Mouse (Mus musculus): Measurements from ENCODE around the gene Ttc7b. TPM values are rescaled to one million over a fixed set of nuclear protein-coding genes. Genes with fewer than 3 reads are reported as not detected.

Ttc7b gene
- total RNA-seq (2015; ENCODE audit: low replicate concordance) (3.6 and 13.4 TPM in 2 replicates), total RNA-seq (2017; ENCODE audit: low replicate concordance) (3.0 and 6.2 TPM in 2 replicates)

DNA sequence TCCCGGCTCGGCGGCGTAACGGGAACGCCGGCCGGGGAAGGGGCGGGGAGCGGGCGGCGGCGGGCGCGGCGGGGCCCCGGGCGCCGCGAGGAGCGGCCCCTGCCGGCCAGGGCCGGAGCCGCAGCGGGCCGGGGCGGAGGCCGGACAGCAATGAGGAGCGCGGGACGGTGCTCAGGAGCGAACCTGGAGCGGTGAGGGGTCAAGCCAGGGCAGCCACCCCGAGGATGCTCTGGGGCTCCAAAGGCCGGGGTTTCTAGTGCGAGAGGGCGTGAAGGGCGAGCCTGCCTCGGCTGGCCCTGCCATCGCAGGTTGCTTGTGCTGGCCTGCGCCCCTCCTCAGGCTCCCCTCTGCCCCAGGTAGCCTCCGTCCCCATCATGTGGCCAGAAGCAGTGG lies at the start of gene Ttc7b:
Gene Ttc7b (minus strand): TSS at position 33 of the 393 bp plus-strand sequence.
- ATAC-seq (replicated peaks; ENCODE audit: low FRiP score, poor library complexity, severe bottlenecking): peak; percentile 36; the same call in 1 of the 2 replicates

DNA sequence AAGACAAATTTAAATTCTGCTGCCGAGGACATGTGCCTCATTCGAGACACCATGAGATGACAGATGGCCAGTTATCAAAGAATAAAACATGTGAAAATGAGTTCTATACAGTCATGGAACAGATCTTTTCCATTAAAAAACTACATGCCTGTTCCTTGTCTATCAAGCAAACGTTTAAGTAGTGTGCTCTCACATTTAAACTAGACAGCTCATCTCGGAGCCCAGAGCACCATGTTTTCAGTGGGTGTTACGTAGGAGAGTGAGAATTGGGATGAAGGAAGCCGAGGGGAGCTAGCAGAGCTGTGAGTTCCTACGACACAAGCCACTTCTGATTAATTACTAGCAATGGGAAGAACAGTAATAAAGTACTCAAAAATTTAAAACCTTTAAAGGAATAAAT lies 48.2 kb upstream of the Ttc7b start:
- no peak for ATAC-seq (replicated peaks; ENCODE audit: low FRiP score, poor library complexity, severe bottlenecking)

DNA sequence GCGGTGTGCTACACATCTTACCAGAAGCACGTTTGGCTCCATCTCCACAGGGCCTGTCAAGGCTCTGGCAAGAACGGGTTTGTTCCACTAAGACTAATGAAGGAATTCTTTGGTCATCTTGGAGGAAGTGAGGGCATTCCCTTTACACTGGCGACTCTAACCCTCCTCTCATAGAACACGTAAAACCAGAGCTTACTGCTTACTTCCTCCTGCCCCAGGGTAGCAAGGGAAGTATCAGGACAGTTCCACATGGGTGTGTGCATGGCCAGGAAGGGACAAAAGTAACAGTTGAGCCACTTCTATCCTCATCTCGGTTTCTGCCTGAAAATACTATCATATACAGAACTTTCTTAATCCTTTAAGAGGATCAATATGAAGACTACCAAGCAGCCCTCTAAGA lies 47.5 kb upstream of the Ttc7b start:
- ATAC-seq (replicated peaks; ENCODE audit: low FRiP score, poor library complexity, severe bottlenecking): no peak

DNA sequence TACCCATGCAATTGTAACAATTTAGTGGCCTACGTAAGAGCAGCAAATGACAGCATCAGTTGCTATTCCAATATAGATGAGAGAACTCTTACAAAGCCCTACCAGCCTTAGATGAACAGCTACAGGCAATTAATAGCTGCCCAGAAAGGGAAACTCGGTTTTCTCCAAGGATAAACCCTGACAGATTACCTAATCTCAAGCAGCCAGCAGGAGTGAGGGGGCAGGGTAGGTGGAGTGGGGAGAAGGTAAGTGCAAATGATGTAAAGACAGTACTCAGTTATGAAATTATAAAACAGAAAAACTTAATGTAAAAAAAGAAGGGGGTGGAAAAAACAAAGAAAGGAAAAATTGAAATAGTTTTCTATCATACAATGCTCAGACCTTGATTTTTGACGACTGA lies 47.0 kb upstream of the Ttc7b start:
- no peak for ATAC-seq (replicated peaks; ENCODE audit: low FRiP score, poor library complexity, severe bottlenecking)

DNA sequence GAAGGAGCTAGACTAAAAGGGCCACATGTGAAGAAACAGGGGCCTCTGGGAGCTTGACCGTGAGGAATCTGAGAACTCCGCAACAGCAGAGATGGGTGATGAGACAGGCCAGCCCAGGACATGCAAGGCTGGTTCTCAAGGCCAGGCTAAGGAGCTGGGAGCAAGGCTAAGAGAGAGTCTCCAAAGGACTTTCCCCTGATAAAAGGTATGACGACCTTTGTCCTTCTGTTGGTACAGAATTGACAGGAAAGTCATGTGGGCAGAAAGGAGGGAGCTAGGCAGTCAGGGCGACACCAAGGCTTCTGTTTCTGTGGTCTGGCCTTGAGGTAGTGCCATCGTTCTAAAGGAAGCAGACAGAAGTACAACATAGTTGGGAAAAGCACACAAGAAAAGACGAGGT lies 33.0 kb upstream of the Ttc7b start:
- ATAC-seq (replicated peaks; ENCODE audit: low FRiP score, poor library complexity, severe bottlenecking): no peak

DNA sequence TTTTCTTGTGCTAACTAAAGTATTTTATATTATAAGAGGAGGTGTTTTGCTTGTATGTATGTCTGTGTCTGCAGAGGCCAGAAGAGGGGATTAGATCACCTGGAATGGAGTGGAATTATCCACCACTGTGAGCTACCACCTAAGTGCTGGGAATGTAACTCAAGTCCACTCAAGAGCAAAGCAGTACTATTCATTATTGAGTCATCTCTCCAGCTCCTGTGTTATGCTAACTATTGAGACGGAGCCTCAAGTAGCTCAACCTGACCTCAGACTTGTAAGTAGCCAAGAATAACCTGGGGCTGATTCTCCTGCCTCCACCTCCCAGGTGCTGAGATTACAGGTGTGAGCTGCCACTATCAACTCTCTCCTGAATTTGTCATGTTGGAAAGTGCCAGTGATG lies 31.3 kb upstream of the Ttc7b start:
- ATAC-seq (replicated peaks; ENCODE audit: low FRiP score, poor library complexity, severe bottlenecking): no peak

DNA sequence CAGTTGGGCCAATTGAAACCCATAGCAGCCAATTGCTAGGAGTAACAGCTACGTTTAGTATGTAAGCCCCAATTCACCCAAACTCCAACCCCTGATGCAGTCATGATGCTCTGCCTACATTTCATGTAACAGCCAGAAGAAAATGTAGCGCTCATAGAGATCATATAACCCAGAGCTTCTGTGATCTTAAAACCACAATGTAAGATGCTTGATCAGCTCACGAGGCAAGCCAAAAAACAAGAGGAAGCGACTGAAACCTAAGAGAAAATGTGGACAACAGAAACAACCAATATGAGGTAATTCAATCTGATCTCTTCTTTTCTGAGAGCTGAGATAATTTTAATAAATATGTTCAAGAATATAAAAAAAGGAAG lies 23.6 kb upstream of the Ttc7b start:
- no peak for ATAC-seq (replicated peaks; ENCODE audit: low FRiP score, poor library complexity, severe bottlenecking)

DNA sequence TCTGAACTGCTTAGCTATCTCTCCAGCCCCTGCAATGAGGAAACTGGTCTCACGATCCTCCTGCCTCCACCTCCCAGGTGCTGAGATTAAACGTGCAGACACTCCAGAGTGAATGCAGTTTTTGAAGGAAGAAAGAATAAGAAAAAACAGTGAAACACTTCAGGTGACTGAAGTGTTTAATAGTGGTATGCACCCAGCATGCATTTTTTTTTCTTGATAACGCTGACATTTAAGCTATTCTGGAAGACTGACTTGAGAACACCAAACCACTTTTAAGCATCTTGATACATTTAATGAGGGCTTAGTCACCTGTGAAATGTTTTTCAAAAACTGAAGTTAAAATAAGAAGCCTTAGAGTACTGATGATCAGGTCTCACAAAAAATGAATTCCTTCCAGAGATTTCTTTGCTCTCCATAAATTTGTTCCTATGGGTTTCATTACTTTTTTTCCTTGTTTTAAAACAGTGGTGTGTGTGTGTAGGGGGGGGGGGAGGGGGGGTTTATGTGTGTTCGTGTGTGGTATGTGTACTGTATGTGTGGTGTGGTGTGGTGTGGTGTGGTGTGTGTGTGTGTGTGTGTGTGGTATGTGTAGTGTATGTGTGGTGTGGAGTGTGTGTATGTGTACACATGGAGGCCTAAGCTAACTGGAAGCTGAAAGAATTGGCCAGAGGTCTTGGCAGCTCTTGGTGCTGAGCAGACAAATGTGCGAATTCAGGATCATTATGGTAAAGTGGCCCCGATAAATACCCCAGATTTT lies 23.0 kb upstream of the Ttc7b start:
- ATAC-seq (replicated peaks; ENCODE audit: low FRiP score, poor library complexity, severe bottlenecking): no peak

DNA sequence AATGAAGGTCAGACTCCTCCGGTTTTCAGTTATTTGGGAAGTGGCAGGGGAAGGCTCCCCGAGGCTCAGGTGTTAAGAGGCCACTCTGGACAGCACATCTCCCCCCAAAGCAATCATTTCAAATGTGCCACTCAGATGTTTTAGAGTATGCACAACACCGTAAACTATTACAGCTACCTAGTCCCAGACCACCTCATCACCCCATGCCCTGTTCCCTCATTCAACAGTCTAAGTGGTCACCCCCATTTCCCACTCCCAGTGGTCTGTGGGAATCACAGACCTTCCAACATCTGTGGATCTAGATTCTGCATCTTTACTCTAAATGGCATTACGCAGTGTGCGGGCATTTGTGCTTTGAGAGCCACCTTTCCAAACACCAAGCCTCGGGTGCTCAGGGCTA lies 21.9 kb upstream of the Ttc7b start:
- no peak for ATAC-seq (replicated peaks; ENCODE audit: low FRiP score, poor library complexity, severe bottlenecking)

DNA sequence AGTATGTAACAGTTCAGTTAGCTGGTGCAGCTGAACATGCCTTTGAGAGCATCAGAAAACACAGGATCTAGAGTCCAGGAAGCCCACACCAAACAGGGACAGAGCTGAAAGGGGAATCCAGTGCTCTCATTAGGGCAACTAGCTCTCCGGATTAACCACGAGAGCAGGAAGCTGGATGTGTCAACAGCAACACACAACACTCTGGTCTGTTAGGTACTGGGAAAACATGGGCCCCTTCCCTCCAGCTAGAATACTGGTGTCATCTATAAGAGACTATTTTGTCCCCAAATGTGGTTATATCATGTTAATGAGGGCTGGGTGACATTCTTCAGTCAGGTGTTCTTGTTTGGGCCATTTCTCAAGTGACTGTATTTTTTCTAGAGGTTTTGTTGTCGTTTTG lies 21.4 kb upstream of the Ttc7b start:
- ATAC-seq (replicated peaks; ENCODE audit: low FRiP score, poor library complexity, severe bottlenecking): no peak

DNA sequence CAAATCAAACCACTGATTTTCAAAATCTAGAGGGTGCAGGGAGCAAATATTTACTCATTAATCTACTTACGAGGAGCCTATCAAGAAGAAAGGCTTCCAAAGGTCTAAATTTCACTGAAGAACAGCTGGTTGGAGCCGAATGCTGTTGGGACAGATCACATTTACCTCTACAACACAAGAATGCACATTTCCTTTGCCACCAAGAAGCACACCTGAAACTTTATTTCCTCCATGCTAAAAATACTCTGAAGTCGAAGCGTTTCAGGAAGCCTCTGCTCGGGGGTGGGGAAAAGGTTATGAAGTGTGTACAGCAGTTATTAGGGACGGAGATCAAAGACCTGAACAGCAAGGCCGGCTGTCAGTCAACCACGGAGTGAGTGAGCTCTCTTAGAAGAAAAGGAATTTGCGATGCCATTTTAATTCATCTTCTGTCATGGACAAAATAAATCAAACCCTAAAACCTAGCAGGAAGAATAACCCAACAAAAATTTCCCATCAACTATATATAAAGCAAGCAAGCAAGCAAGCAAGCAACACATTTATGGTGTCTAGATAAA lies 18.6 kb upstream of the Ttc7b start:
- ATAC-seq (replicated peaks; ENCODE audit: low FRiP score, poor library complexity, severe bottlenecking): no peak

DNA sequence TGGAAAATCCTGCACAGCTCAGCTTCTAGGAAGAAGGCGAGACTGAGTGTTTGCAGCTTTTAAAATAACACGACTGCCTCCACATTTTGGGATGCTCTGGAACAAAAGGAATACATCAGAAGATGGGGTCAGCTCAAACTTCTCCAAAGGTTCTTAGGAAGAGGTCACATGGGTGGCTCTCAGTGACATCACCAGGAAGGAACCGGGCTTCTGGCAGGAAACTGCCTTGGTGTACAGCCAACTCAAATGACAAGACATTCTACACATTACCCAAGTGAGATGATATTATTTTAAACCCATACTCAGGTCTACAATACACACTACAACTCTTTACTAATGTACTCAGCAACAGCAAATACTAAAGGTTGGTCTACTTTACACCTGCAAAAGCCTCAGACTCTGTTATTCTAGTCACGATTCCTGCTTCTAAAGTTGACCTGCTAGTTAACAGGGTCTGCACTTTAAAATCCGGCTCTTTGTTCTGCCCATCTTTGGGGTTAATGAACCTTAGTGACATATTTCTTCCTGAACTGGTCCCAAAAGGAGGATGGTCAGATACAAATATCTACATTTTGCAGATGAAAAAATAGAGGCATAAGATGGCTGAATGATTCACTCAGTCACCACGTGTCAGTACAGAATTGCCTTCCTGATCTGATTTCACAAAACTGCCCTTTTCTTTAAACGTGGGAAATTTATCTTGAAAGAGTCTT lies 18.0 kb upstream of the Ttc7b start:
- ATAC-seq (replicated peaks; ENCODE audit: low FRiP score, poor library complexity, severe bottlenecking): no peak

DNA sequence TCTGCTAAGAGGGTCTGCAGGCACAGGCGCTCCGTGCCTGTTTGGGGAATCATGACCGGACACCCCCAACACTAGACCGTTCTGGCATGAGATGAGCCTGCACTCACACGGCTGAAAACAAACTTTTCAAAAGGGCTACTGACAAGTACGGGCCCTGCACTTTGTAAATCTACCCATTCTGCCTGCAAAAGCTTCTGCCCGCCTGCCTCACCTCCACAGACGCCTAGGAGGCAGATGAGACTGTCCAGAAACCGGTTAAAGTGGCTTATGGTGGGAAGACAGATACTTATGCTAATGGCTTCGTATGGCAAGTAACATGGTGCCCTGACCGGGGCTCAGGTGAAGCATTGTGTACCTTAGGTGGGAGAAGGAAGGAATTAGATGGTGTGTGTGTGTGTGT lies 16.5 kb upstream of the Ttc7b start:
- no peak for ATAC-seq (replicated peaks; ENCODE audit: low FRiP score, poor library complexity, severe bottlenecking)

DNA sequence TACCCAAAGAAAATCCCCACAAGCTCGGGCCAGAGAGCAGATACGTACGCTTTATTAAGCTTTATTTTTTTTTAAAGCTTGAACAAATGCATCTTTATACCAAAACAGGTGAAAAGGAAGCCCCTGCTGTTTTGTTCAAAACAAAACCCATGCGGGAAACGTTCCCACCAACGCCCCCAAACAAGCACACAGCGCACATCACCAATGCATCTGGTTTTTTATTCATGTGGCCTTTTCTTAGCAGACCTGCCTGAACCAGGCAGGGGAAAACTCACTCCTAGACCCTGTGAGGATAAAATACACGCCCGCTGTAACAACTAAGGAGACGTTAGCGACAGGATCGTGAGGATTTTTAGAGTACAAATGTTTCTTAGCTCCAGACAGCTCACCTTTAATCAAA lies 14.4 kb upstream of the Ttc7b start:
- no peak for ATAC-seq (replicated peaks; ENCODE audit: low FRiP score, poor library complexity, severe bottlenecking)

DNA sequence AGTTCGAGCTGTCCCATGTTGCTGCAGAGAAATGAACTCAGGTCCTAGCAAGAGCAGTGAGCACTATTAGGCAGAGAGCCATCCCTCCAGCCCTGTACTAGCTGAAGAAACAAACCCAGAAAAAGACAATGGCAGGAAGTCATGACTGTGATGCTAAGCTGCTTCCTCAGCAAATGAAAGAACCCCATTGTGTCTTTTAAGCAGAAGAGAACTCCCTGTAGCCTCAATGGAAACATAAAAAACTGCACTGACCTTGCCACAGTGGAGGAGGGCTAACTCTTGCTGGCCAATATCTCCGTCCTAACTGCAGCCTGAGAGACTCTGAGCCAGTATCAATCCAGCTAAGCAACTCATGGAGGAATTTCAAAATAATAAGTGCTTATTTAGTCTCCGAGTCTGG lies 13.4 kb upstream of the Ttc7b start:
- ATAC-seq (replicated peaks; ENCODE audit: low FRiP score, poor library complexity, severe bottlenecking): no peak

DNA sequence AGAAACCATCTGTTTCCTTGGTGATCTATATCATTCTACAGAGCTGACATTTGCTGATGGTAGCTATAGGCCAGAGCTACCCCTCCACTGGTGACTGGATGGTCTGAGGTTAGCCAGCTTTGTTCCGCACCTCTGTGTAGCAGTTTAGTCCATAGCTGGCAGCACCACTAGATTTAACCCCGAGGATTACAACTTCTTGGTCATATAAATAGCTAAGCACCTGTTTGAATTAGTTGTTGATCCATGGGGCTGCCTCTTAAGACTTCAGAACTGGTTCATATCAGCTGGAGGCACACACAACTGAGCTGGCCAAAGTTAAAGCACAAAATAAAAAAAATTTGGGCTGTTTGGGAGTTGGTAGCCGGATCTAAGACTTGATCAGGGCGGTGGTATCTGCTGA lies 12.6 kb upstream of the Ttc7b start:
- ATAC-seq (replicated peaks; ENCODE audit: low FRiP score, poor library complexity, severe bottlenecking): no peak

DNA sequence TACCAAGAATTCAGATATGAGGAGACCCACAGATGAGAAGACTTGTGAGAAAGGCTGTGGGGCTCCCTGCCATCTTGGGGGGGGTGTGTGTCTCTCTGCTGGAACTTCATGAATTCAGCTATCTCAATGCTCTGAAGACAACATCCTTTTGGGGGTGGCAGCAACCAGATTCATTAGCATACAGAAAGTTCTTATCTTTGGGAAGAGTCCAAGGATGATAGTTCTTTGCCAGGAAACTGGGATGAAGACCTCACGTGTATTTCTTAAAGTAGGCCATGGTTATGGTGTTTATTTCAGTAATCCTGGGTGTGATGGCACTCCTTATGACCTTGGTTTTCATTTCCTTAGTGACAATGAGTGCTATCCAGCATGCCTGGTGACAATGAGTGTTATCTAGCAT lies 11.1 kb upstream of the Ttc7b start:
- no peak for ATAC-seq (replicated peaks; ENCODE audit: low FRiP score, poor library complexity, severe bottlenecking)

DNA sequence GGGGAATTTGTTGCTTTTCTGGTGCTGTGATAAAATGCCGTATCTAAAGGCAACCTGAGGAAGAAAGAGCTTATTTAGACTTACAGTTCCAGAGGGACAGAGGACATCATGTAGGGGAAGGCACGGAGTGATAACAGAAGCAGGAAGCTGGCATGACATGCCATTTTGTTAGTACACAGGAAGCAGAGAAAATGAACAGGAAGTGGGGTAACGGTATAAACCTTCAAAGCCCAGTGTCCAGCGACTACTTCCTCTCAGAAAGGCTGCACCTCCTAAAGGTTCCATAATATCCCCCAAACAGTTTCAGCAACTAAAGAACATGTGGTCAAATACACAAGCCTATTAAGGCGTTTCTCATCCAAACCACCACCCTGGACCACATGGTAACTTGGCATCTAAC lies 10.2 kb upstream of the Ttc7b start:
- ATAC-seq (replicated peaks; ENCODE audit: low FRiP score, poor library complexity, severe bottlenecking): no peak

DNA sequence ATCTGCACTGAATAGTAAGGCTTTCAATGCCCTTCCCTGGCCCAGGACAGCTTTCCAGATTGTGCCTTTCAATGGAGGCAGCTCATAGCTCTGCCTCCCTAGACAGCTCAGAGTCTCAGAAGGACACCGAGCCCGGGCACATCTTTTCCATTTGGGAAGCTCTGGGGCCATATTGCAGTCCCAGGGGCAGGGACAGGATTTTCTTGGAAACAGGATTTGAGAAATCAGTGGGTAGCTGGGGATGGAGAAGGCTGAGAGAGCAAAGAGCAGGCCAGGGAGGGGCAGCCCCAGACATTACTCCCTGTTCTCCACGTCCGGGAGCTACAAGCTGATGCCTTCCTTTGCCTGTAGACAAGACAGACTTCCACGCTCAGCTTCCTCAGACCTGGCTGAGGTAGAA lies 9.0 kb upstream of the Ttc7b start:
- no peak for ATAC-seq (replicated peaks; ENCODE audit: low FRiP score, poor library complexity, severe bottlenecking)

DNA sequence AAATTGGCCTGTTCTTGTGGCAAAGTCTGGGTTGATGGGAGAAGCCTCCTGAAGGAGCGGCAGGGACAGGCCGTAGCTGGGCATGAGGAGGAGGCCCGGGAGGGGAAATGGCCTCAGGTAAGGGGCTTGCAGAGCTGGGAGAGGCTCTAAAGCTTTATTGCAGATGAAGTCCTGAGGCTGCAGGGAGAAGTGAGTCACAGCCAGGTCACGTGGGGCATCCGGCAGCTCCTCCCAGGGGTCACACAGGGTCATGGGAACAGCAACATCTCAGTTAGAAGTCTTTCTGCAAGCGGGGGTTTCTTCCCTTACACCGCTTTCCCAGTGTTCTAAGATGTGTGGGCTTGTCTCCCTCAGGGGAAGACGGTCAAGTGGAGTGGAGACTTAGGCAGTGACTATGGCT lies 8.5 kb upstream of the Ttc7b start:
- ATAC-seq (replicated peaks; ENCODE audit: low FRiP score, poor library complexity, severe bottlenecking): no peak

DNA sequence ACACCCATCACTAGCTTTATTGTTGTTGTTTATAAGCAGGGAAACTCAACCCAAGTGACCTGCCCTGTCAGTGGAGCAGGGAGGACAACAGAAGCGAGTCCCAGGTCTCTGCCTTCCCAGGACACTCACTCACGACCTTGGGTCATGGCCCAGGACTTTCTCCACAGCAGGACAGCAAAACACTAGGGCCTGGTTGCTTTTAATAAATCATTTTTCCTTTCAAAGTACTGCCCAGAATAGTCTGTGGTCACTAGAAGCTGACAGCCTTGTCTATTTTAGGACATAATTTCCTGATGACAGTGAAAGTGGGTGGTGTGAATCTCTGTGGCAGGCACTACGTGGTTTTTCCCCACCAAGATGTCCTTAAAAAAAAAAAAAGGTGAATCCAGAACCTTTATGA lies 7.6 kb upstream of the Ttc7b start:
- ATAC-seq (replicated peaks; ENCODE audit: low FRiP score, poor library complexity, severe bottlenecking): no peak
